Mouse (Mus musculus): ENCODE measurements at regions not wholly inside any gene's neighbourhood (a gene's known extent, or its start where the extent isn't known, plus 50 kb on each side); places are given as distances from the start of the nearest gene placed in this dataset.
A peak's percentile ranks its signal among the peaks of the same experiment; 100 is the strongest.
"Not testable (repeated sequence)": the region's sequence is repeated elsewhere in the genome, so short reads cannot be mapped to it uniquely, and the experiment has no call there.

GRCm38 (mm10) chr14:114485781-114486180 is 606.2 kb upstream of the Gpc5 start:
- DNase-seq = no peak

- not testable (repeated sequence) for DNase-seq
Observed at GRCm38 (mm10) chr14:114493371-114493770, 598.6 kb upstream of the Gpc5 start.

GRCm38 (mm10) chr14:114504976-114505375 is 587.0 kb upstream of the Gpc5 start:
- no peak for DNase-seq

- no peak for DNase-seq
Observed at GRCm38 (mm10) chr14:114547910-114548680, 543.9 kb upstream of the Gpc5 start.

GRCm38 (mm10) chr14:114549101-114549500 is 542.9 kb upstream of the Gpc5 start:
- DNase-seq = no peak

GRCm38 (mm10) chr14:114566411-114567030 is 525.5 kb upstream of the Gpc5 start:
- DNase-seq = no peak

- DNase-seq = peak in 1 of 2 experiments; percentile 19
Observed at GRCm38 (mm10) chr14:114567673-114568309, 524.2 kb upstream of the Gpc5 start.

- DNase-seq = no peak
Observed at GRCm38 (mm10) chr14:114587367-114588064, 504.5 kb upstream of the Gpc5 start.

GRCm38 (mm10) chr14:114609296-114609695 is 482.7 kb upstream of the Gpc5 start:
- no peak for DNase-seq

- DNase-seq = no peak
Observed at GRCm38 (mm10) chr14:114612400-114612799, 479.6 kb upstream of the Gpc5 start.

- DNase-seq = peak; percentile 26 to 51
Observed at GRCm38 (mm10) chr14:114656636-114657035, 435.4 kb upstream of the Gpc5 start.

- DNase-seq = no peak
Observed at GRCm38 (mm10) chr14:114662028-114662427, 430.0 kb upstream of the Gpc5 start.

- peak; percentile 4 to 30 for DNase-seq
Observed at GRCm38 (mm10) chr14:114685133-114685532, 406.9 kb upstream of the Gpc5 start.

- no peak for DNase-seq
Observed at GRCm38 (mm10) chr14:114694930-114695329, 397.1 kb upstream of the Gpc5 start.

GRCm38 (mm10) chr14:114697543-114697942 is 394.5 kb upstream of the Gpc5 start:
- peak; percentile 61 to 78 for DNase-seq

- DNase-seq = no peak
Observed at GRCm38 (mm10) chr14:114723080-114723479, 368.9 kb upstream of the Gpc5 start.

GRCm38 (mm10) chr14:114767323-114767722 is 324.7 kb upstream of the Gpc5 start:
- DNase-seq = no peak

GRCm38 (mm10) chr14:114776723-114777122 is 315.3 kb upstream of the Gpc5 start:
- no peak for DNase-seq

GRCm38 (mm10) chr14:114781821-114782220 is 310.2 kb upstream of the Gpc5 start:
- no peak for DNase-seq

GRCm38 (mm10) chr14:114790946-114791830 is 300.8 kb upstream of the Gpc5 start:
- peak; percentile 32 to 72 for DNase-seq

GRCm38 (mm10) chr14:114791831-114792224 is 300.2 kb upstream of the Gpc5 start:
- no peak for DNase-seq

GRCm38 (mm10) chr14:114804643-114805042 is 287.4 kb upstream of the Gpc5 start:
- DNase-seq = no peak

Data from kidney, adult 8-10 months (tissue).